In genomic region chr13:49360906-49361406, GRCm38 (mm10) we compare ENCODE assay signal across 17 mouse cellular contexts. TPM values are rescaled to one million over a fixed set of nuclear protein-coding genes. Genes with fewer than 3 reads are reported as not detected.
DNase-seq lines count a peak whose midpoint lies in the region; ATAC-seq lines count a peak whose summit lies in the region.
"Had no signal": no experiment of that assay in that cellular context is flagged by ENCODE, and none has a peak within 500 bp of the region (broad histone marks: within the 10 kb centered on the region; RNA-seq: fewer than 3 reads in every experiment).

No protein-coding gene starts in this region.

- no peak for DNase-seq in kidney, postnatal 14 days
- peak; percentile 62 for DNase-seq in 416B (ENCODE audit: low read depth)
- peak; percentile 32 to 67 for DNase-seq in heart, postnatal 36 days
- DNase-seq in right cerebral cortex, adult 2 months (ENCODE audit: low spot score in 2 of 2) = no peak
- no peak for DNase-seq in frontal cortex, postnatal 36 days (ENCODE audit: low spot score in 2 of 2)
- no peak for DNase-seq in embryo, embryonic 10.5 days (ENCODE audit: low spot score)
- DNase-seq: adrenal gland, adult 8-10 months; cerebellum, postnatal 36 days; kidney, adult 18-20 months; layer of hippocampus, postnatal 36 days; midbrain, embryonic 14.5 days; right cerebral cortex, postnatal 14 days had no signal

- no peak overlapping the region for H3K4me2 ChIP-seq in kidney, embryonic 15.5 days
- H3K4me2 ChIP-seq: limb, embryonic 15.5 days had no signal

- H3K27me3 ChIP-seq in kidney, embryonic 15.5 days = no peaks in the 10 kb centered on the region
- H3K27me3 ChIP-seq: limb, embryonic 15.5 days; Patski had no signal

- H3K4me1 ChIP-seq in kidney, embryonic 15.5 days = peaks cover 20% of the 10 kb centered on the region

- H3K9ac ChIP-seq in kidney, embryonic 15.5 days = no peak overlapping the region
- H3K9ac ChIP-seq: limb, embryonic 15.5 days had no signal

- no peak overlapping the region for H3K4me3 ChIP-seq in kidney, embryonic 15.5 days (replicated peaks)
- H3K4me3 ChIP-seq: limb, embryonic 15.5 days had no signal

- H3K36me3 ChIP-seq in kidney, embryonic 15.5 days = peaks cover 19% of the 10 kb centered on the region

- no peaks in the 10 kb centered on the region for H3K9me3 ChIP-seq in kidney, embryonic 15.5 days (replicated peaks)
- H3K9me3 ChIP-seq: limb, embryonic 15.5 days had no signal

- WGBS in kidney, embryonic 15.5 days = 28% methylated on average over 3 of the region's 3 CpGs

- no peak for ATAC-seq in kidney, embryonic 15.5 days (replicated peaks; ENCODE audit: low FRiP score)
- peak; percentile 72 for ATAC-seq in granulocyte monocyte progenitor cell, adult 5-6 weeks (replicated peaks; ENCODE audit: poor library complexity, severe bottlenecking)
- ATAC-seq: forebrain, embryonic 16.5 days; Patski had no signal

- intact Hi-C loops in heart, postnatal 36 days (cut with DNase I) = no loop called here

- peak overlapping the region; percentile 62; the same call in 1 of the 2 replicates for H3K27ac ChIP-seq in kidney, embryonic 15.5 days
- H3K27ac ChIP-seq: limb, embryonic 15.5 days had no signal

RNA-seq across cellular contexts. Expression of gene Bicd2, which starts 19.6 kb away (rescaled TPM):
- polyA plus RNA-seq in kidney, embryonic 15.5 days (2015; fragmentation: Nextera tagmentation; extraction: Ambion mirVana) = 25.0 and 26.5 TPM in 2 replicates
- total RNA-seq in granulocyte monocyte progenitor cell, adult 5-6 weeks (2014; fragmentation: Nextera tagmentation) = 13.8 and 13.9 TPM in 2 replicates
- 20.6 and 22.8 TPM in 2 replicates for total RNA-seq in granulocyte monocyte progenitor cell, adult 5-6 weeks (2017)
- total RNA-seq in heart, postnatal 36 days (2021) = 10 to 100 TPM; 73.4 to 79.7 TPM

RNA-seq across cellular contexts. Expression of gene Fgd3, which starts 40.8 kb away (rescaled TPM):
- 0.74 and 0.78 TPM in 2 replicates for polyA plus RNA-seq in kidney, embryonic 15.5 days (2015; fragmentation: Nextera tagmentation; extraction: Ambion mirVana)
- 6.6 and 7.0 TPM in 2 replicates for total RNA-seq in granulocyte monocyte progenitor cell, adult 5-6 weeks (2014; fragmentation: Nextera tagmentation)
- 6.2 and 8.9 TPM in 2 replicates for total RNA-seq in granulocyte monocyte progenitor cell, adult 5-6 weeks (2017)
- total RNA-seq in heart, postnatal 36 days (2021) = 1 to 10 TPM in 1 of 2 experiments, under 1 TPM in 1; 0.64 to 1.2 TPM

Comparison
In these comparisons a context has a peak if more than half of its experiments do, and no peak if none do; other contexts are left out.
1. DNase-seq: peak in 416B (single experiment) and heart, postnatal 36 days (2 of 2); none in kidney, postnatal 14 days (single experiment), right cerebral cortex, adult 2 months (0 of 2), frontal cortex, postnatal 36 days (0 of 2) and embryo, embryonic 10.5 days (single experiment).